Mouse (Mus musculus) c-Kit-positive CD71-positive TER-119-negative erythroid progenitor cells, embryonic 14.5 days (primary cell): ENCODE measurements around the gene H1f0.

Source experiments
- DNase-seq: peaks from one replicate; pipeline ENCODE4 v3.0.0-alpha.2; 2013; ENCODE audit warnings: low read depth

H1f0 gene

DNA sequence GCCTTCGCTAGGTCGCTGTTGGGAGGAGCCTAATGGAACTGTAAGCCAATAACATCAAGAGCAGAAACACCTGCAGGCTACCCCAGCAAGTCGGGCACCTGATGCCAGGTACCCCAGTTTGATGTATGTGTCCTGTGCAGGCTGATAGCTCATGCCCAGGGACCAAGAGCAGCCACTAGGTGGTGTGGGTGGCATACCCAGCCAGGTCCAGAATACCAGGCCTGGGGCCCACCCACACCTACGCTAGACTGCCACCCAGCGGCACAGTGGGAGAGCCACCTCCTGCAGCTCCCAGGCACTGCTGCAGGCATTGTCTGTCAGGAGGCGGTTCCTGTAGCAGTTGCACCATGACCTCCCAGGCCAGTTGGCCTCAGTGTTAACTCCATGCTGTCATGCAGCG lies 10.6 kb downstream of the H1f0 start:
- peak; percentile 90 for DNase-seq

DNA sequence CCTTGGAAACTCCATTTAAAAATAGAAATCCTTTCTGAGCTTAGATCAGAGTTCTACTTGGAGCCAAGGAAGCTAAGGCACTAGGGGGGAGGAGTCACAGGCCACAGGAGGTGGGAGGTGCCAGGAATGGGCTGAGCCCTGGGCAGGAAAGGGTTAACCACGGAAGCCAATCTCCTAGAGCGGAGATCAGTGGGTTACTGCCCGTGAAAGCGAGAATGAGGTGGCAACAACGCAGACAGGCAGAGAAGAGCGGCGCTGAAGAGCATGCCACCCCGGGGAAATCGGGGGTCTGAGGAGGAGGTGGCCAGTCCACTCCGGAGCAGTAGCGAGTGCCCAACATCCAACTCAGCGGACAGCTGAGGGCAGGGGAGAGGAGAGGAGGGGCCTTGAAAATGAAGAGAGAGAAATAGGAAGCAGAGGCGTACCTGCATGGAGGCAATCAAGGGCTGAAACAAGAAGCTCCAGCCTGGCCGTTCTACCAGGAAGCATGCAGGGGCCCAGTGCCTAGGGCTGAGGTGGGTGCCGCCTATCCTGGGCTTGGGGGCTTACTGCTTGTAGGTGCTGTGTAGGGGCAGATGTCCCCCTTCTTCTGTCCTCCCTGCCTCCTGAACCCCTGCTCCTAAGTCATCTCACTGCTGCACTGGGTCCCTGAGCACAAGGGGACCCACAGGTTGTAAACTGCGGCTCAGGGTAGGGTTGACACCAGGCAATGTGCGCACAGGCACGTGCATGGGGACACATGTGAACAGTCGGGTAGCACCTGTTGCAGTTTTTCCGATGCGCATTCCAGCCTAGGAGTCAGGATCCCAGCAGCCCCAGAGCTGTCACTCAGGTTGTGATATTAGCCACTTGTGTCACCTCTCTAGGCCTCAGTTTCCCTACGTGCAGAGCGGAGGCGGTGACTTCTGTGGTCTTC lies 12.5 kb downstream of the H1f0 start:
- DNase-seq, result no peak

DNA sequence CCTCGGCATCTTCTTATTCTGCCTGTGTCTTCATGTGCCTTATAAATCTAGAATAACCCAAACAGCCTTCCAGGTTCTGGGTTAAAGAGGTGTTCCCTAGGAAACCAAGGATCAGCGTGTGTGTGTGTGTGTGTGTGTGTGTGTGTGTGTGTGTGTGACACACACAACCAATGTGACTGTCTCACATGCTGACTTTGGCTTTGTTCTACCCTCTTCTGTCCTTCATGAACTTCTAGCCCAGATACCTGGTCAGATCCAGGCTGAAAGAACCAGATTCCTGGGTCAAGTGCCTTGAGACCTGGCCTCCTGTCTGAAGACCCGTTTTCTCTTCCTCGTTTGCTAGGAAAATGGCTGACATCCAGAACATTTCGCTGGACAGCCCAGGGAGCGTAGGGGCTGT lies 13.3 kb downstream of the H1f0 start, which contains the start of gene Galr3:
TSS of gene Galr3 (plus strand) at position 301 of the 400 bp plus-strand sequence.
- DNase-seq, result no peak

DNA sequence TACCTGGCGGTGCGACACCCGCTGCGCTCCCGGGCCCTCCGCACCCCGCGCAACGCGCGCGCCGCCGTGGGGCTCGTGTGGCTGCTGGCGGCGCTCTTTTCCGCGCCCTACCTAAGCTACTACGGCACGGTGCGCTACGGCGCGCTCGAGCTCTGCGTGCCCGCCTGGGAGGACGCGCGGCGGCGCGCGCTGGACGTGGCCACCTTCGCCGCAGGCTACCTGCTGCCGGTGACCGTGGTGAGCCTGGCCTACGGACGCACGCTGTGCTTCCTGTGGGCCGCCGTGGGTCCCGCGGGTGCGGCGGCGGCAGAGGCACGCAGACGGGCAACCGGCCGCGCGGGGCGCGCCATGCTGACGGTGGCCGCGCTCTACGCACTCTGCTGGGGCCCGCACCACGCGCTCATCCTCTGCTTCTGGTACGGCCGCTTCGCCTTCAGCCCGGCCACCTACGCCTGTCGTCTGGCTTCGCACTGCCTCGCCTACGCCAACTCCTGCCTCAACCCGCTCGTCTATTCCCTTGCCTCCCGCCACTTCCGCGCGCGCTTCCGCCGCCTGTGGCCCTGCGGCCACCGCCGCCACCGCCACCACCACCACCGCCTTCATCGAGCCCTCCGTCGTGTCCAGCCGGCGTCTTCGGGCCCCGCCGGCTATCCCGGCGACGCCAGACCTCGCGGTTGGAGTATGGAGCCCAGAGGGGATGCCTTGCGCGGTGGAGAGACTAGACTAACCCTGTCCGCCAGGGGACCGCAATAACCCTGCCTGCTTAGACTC lies 14.7 kb downstream of the H1f0 start:
- no peak for DNase-seq

DNA sequence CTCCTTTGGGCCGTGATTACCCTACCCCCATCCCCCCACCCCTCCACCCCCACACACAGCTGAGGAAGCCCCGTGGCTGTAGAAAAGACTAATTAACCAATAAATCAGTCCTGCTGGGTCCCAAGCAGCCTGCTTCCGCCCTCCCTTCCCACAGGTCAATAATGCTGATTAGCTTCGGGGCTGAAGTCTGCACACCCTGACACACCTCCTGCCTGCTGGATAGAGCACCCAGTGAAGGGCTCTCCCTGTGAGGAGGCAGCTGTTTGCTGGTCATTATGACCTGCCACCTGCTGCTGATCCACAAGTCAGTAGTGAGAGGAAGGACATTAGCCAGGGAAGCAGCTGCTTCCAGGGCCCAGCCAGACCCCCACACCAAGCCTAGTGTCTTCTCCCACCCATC lies 16.6 kb downstream of the H1f0 start:
- DNase-seq, result no peak

DNA sequence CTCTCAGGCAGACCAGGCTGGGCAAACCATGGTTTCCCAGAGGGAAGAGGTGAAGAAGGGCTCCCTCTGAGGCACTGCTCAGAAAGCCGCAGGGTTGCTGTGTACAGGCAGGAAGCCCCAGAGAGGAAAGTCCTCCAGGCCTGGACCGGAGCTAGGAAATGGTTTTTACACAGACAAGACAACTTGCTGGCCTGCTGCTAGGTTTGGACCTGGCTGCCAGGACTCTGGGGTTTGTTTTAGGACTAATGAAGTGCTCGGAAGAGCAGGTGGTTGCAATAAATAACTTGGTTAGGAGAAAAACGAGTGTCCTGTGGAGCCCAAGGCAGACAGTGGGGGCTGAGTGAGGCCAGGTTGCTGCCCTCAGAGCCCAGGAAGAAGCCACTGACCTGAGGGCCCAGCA lies 19.9 kb downstream of the H1f0 start:
- DNase-seq, result no peak

DNA sequence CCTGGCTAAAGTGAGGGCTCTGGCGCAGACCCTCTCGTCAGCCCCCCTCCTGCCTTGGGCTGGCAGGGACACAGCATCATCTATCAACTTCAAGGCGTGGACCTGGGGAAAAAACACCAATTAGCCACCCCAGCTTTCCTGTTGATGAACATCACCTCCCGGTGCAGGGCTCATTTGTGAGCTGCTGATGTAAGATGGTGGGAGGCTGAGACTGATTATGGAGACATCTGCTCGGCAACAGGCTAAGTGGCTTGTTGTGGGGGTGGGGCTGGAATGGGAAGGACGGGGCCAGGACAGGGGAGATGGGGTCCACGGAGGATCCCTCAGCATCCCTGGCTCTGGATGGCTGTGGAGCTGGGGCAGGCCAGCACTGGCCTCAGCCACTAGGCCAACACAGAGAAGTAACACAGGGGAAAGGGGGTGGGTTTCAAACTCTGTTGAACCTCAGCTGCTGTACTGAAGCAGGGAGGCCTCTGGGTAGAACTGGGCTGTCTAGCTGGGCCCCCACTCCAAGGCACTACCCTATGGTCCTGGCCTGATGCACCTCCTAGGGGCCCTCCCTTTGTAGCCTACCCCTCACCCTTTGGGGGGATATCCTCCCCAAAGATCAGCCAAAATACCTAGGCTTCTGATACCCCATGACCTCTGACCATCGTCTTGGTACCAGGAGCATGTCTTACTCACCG lies 22.1 kb downstream of the H1f0 start:
- DNase-seq, result no peak

DNA sequence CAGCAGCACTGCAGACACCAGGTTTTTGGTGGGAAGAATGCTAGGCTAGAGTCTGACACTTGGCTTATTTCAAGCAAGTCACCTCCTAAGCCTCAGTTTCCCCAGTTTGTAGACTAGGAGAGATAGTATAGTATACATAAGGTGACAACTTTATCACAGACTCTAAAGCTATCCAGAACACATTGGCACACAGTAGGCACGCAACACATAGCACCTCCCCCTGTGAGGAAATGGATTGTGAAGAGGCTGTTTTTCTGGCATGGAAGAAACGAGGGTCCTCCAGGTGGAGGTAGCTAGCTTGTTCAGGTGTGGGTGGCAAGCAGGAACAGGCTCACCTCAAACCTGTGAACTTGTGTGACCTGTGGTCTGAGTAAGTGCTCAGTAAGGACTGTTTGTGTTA lies 22.7 kb downstream of the H1f0 start:
- DNase-seq, result no peak

DNA sequence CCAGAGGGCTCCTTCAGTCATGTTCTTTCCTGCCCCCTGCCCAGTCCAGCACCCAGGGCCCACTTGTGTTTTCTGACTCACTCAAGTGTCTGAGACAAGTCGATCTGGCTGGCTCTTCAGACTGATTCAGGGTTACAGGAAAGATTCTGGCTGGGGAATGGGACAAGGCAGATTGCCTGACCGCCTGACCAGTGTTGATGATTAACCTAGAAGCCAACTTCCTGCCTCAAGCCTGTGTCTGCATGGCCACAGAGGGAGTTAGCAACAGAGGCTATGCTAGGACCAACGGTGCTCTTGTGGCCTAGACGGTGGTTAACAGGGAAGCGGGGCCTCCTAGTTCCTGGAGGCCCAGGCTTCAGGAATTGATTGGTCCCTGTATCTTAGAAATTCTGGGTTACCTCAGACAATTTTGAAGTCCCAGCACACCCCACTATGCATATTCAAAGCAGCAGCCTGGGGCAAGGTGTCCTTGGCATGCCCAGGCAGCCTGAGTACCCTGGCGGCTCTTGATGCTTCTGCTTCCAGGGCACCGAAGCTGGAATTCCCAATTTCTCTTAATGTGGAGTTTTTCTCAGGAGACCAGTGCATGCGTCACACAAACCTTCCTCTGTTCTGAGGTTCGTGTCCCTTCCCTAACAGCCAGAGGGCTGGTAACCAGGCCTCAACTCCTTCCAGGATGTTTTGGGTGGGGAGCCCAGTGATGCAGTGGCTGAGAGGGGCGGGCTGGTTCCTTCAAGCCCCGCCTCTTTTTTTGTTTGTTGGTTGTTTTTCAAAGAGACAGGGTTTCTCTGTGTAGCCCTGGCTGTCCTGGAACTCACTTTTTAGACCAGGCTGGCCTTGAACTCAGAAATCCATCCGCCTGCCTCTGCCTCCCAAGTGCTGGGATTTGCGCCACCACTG lies 23.5 kb downstream of the H1f0 start:
- DNase-seq, result no peak

DNA sequence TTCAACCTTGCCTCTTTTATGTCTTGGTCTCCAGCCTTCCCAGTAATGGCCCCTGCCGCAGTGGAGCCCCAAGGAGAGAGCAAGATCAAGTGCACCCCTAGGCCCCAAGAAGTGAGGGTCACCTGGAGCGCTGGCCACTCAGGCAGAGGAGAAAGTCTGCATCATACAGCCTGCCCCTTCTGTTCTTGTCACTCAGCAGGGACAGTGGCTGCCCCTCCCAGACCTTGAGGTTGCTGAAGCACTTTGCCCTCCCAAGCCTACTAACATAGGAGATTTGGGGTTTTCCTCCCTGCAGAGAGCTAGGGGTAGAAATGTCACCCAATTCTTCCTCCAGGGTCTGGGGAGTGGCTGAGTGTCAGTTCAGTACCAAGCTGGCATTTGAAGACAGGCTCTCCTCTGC lies 24.1 kb downstream of the H1f0 start:
- no peak for DNase-seq

DNA sequence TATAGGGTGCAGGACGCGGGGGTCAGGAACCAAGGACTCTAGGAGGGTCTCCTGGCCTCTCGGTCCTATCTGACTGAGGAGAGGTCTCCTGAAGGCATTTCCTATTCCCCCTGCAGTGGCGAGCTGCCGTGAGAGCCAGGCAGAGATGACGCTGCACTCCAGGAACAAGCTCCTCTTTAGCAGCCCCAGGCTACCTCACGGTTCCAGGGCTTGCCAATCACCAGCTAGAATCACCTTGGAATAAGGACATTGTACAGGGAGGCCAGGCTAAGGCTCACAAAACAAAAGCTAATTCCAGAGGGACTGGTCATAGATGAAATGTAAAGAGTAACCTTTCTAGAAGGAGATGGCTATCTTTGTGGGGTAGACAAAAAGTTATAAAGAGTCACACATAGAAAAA lies 28.4 kb downstream of the H1f0 start:
- DNase-seq, result no peak

DNA sequence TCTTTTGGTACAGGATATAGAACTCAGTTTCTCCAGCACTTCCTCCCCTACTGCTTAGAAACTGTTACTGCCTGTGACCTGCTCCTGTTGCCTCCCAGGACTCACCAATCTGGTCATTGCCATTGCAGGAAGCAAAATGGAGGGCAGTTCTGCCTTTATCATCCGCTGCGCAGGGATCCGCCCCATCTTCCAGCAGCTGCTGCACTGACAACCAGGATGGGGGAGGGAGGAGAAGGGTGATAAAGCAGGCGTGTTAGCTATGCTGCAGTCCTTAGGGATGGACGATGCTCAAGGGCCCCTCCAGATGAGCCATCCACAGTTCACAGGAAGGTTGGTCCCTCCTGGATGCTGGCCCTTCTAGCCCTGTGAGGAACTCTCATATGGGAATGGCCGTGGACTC lies 29.6 kb downstream of the H1f0 start:
- no peak for DNase-seq

DNA sequence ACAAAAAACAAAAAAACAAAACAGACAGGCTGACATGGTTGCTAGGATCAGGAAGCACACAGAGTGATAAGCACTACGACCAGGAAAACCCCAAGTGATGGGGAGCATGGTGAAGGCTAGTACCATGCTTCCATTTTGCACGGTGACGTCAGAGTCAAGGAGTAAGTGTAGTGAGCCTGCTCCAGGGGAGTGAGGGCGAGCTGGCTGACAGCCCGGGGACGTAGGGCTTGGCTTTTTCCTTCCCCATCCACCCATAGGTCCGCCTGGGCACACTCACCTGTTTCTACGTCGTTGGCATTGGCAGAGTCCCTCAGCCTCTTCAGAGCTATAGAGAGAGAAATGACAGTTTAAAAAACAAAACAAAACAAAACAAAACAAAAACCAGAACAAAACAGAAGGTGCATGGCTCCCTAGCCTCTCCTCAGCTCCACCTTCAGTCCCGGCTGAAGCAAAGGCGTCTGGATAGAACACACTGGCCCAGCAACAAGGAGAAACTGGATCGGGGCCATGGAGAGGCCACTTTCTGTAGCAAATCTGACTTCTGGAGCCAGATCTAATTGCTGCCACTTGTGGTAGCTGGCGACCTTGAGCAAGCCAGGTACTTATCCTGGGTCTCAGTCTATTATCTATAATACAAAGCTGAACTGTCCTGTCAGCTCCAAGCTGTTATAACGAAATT lies 32.8 kb downstream of the H1f0 start:
- DNase-seq, result no peak

DNA sequence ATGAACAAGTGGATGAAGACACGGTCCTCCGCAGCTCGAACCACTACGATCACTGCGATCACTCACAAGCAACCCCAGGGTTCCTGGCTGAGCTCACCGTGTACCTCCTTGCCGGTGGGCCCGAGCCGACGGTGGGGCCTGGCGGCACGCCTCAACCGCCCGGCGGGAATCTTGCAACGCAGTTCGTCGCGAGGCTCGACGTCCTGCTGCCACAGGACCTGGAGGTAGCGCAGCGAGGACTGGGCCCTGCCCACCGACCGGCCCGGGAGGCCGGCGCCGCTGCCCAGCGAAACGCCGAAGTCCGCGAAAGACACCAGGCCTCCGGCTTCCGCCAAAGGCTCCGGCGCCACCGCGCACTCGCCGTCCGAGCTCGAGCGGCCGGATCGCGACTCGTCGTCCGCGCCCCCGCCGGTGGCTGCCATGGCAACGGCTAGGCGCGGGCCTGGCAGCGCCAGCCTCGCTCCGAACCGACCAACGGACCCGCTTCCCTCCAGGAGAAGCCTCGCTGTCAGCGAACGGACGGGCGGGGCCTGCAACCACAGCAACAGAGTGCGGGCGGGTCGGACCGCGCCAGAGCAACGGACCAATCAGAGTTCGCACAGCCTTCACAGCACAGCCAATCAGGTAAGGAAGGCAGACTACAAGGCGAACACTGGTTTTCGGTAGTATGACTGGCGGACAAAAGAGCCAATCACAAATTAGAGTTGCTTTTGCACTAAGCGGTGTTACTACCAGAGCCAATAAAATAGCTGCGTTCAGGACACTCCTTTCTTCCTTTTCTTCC lies 34.3 kb downstream of the H1f0 start, which contains the start of gene Ankrd54:
TSS of gene Ankrd54 (minus strand) at position 518 of the 784 bp plus-strand sequence.
- peak; percentile 99 for DNase-seq

DNA sequence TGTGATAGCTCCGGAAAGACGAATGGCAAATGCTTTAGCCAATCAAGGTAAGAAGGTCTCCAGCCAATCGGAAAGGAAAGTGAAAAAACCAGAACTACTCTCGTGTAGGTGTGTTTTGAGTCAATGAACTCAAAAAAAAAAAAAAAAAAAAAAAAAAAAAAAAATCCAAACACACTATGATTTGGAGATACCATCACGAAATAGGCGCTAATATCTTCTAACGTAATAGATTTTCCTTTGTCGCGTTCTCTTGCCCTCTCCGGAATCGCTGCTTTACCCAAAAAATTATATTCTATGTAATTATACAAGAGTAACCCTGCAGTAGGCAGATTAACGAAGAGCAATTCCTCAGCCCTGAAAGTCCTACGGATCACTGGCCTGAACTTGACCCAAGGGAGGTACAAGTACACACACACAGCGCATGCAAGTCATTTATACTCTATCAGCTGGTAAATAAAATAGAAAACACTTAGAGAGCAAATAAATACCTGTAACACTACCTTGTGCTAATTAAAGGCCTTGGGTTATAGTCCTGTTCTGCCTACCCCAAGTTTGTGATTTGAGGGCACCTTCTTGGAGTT lies 35.0 kb downstream of the H1f0 start:
- no peak for DNase-seq

DNA sequence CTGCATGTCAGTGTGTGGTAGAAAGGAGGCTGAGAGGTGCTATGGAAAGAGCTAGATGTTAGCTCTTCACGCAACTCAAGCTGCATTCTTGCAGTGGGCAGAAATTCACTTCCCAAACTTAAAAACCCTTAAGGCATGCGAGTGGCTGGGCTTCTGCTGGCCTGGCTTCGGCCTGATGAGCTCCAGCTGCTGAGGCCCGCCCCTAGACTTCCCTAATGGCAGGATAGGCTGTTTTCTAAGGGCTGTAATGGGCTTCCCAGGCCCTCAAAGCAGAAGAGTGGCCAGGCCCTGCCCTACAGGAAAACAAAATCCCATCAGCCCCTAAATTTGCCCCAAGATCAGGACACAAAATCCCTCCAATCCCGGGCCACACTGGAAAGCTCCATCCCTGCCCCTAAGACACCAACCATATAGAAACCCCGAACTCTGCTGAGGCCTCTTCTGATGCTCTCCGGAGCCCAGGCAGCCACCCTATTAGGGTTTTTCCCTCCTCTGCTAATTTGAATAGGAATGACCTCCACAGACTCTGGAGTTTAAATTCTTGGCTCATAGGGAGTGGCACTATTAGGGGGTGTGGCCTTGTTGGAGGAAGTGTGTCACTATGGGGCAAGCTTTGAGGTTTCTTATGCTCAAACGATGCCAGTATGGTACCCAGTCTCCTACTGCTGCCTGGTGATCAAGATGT lies 37.0 kb downstream of the H1f0 start:
- no peak for DNase-seq

DNA sequence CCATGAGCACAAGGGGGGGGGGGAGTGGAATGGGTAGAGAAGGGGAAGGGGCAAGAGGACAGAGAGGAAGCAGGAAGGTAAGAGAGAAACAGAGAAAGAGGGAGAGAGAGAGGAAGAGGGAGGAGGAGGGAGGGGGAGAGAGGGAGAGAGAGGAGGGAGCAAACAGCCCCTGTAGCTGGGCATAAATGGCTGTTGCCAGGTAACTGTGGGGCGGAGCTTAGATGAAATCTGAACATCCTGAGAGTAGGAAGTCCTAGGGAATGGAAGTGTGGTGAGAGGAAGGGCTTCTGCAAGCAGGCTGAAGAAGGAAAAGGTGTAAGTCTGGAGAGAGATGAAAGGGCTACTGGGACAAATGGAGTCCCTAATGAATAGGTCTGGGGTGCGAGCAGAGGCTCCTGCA lies 38.0 kb downstream of the H1f0 start:
- DNase-seq, result no peak

DNA sequence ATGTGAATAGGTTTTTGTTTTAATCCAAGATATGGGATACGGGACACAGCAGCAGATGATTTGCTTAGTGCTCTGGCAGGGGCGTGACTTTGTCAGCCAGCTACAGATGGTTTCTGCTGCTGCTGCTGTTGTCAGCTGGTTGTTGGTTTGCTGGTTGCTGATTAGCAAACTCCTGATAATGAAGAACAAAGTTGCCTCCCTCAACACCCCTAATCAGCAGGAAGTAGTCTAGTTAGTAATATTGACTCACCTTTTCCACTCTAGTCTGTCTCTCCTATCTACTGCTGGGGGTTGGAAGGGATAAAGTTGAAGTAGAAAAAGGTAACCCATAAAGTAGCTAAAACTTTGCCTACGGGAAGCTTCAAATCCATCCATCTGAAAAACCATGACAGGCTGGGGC lies 39.4 kb downstream of the H1f0 start:
- DNase-seq, result no peak

DNA sequence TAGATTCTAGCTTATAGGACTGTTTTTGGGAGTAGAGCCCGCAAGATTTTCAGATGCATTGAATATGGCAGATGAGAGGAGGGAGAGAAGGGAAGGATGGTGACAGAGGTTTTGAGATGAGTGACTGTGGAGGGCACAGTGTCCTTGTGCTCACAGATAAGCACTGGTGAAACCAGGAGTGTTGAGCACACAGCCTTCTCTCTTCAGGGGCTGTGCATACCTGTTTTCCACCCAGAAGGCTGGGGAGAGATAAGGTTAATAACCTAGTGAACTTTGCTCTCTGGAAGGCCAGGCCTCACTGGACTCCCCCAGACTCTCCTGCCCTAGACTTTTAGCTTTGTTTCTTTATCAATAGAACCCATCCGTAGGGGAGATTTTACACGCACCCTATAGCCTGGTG lies 40.2 kb downstream of the H1f0 start:
- DNase-seq, result no peak
